Mouse (Mus musculus): Measurements from ENCODE around the gene Slpi. TPM values are rescaled to one million over a fixed set of nuclear protein-coding genes. Genes with fewer than 3 reads are reported as not detected.
"Not testable (repeated sequence)": the region's sequence is repeated elsewhere in the genome, so short reads cannot be mapped to it uniquely, and the experiment has no call there.

The Slpi gene
- total and polyA plus RNA-seq, 3 experiments: not detected

- Histone ChIP-seq H3K9ac (ENCODE audit: control insufficient read depth, low read depth, low read length, poor library complexity, severe bottlenecking) (no peak overlapping the region), H3K79me2 (ENCODE audit: control insufficient read depth, insufficient read depth, low read length, poor library complexity) (no peaks in the 10 kb centered on the region), H3K36me3 (ENCODE audit: control insufficient read depth in 1 of 2, insufficient read depth in 2 of 2, low read length in 2 of 2) (no peaks in the 10 kb centered on the region), H3K27me3 (ENCODE audit: control insufficient read depth in 1 of 2, insufficient read depth in 2 of 2, low read length in 2 of 2) (peaks cover 2 to 4% of the 10 kb centered on the region in 2 experiments; a peak in 3 of 4 replicates), H3K9me3 (replicated peaks; ENCODE audit: insufficient read depth, low read length) (no peaks in the 10 kb centered on the region), H3K4me3 (ENCODE audit: control insufficient read depth in 1 of 2, insufficient read depth in 1 of 2, low read depth in 2 of 2, low read length in 2 of 2) (no peak overlapping the region), H3K4me1 (ENCODE audit: control insufficient read depth in 1 of 2, insufficient read depth in 2 of 2, low read length in 2 of 2) (no peaks in the 10 kb centered on the region), H3K27ac (ENCODE audit: control insufficient read depth, low read depth, low read length) (no peak overlapping the region)
- TF ChIP-seq MAFK (IDR thresholded peaks at IDR 0.05; ENCODE audit: borderline replicate concordance, low read depth, low read length): no peak
- TF ChIP-seq ELF1 (IDR thresholded peaks at IDR 0.05; ENCODE audit: low read depth, low read length): no peak
- DNase-seq (ENCODE audit: low read depth, low spot score): no peak
These were observed 67.9 kb downstream of the Slpi start for GRCm38 (mm10) chr2:164320983-164321382.

DNA sequence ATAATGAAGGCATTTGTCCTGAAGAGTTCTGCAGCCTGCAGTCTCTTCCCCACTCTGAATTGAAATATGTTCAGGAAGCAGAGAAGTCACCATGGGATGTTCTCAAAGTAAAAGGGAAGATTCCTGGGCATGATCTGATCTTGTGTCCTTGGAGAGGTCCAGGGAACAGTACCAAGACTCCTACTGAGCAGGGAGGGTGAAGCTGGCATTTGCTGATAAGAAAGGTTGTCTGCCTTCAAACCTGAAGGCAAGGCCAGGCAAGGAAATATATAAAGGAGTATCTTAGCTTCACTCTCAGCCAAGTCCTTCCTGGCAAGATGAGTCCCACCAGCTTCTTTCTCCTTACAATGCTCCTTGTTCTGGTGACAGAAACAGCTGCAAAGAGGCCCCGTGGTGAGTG is 72.4 kb downstream of the Slpi start, which contains the start of gene Svs6:
Svs6 (plus strand) TSS at position 301 of the 400 bp plus-strand sequence.
- H3K9me3 ChIP-seq (replicated peaks; ENCODE audit: insufficient read depth, low read length); DNase-seq (ENCODE audit: low read depth, low spot score); H3K27me3 ChIP-seq (ENCODE audit: control insufficient read depth in 1 of 2, insufficient read depth in 2 of 2, low read length in 2 of 2); H3K9ac ChIP-seq (ENCODE audit: control insufficient read depth, low read depth, low read length, poor library complexity, severe bottlenecking); H3K79me2 ChIP-seq (ENCODE audit: control insufficient read depth, insufficient read depth, low read length, poor library complexity); H3K4me1 ChIP-seq (ENCODE audit: control insufficient read depth in 1 of 2, insufficient read depth in 2 of 2, low read length in 2 of 2); H3K36me3 ChIP-seq (ENCODE audit: control insufficient read depth in 1 of 2, insufficient read depth in 2 of 2, low read length in 2 of 2); H3K27ac ChIP-seq (ENCODE audit: control insufficient read depth, low read depth, low read length); H3K4me3 ChIP-seq (ENCODE audit: control insufficient read depth in 1 of 2, insufficient read depth in 1 of 2, low read depth in 2 of 2, low read length in 2 of 2): not testable (repeated sequence)

DNA sequence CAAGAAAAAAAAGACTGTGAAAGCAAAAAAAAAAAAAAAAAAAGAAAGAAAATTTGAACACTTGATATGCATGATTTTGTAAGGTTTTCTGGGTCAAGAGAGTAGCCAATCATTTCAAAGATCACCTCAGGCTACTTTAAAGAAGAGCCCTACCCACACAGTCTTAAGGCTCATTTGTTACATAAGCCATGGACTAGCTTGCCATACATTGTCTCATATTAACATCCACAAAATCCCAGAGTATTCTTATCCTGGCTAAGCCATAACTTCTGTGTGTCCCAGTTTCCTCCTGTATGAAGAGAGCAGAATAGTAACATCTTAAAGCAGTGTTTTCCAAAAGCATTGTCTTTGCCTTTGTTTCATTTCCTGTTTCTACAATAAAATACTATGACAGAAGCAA is 73.4 kb downstream of the Slpi start:
- H3K9ac ChIP-seq (ENCODE audit: control insufficient read depth, low read depth, low read length, poor library complexity, severe bottlenecking); DNase-seq (ENCODE audit: low read depth, low spot score); H3K36me3 ChIP-seq (ENCODE audit: control insufficient read depth in 1 of 2, insufficient read depth in 2 of 2, low read length in 2 of 2); H3K27me3 ChIP-seq (ENCODE audit: control insufficient read depth in 1 of 2, insufficient read depth in 2 of 2, low read length in 2 of 2); H3K4me1 ChIP-seq (ENCODE audit: control insufficient read depth in 1 of 2, insufficient read depth in 2 of 2, low read length in 2 of 2); H3K27ac ChIP-seq (ENCODE audit: control insufficient read depth, low read depth, low read length); H3K79me2 ChIP-seq (ENCODE audit: control insufficient read depth, insufficient read depth, low read length, poor library complexity); H3K4me3 ChIP-seq (ENCODE audit: control insufficient read depth in 1 of 2, insufficient read depth in 1 of 2, low read depth in 2 of 2, low read length in 2 of 2); H3K9me3 ChIP-seq (replicated peaks; ENCODE audit: insufficient read depth, low read length): not testable (repeated sequence)

GRCm38 (mm10) chr2:164312599-164312998 is 76.3 kb downstream of the Slpi start:
- no peak for DNase-seq (ENCODE audit: low read depth, low spot score)
- Histone ChIP-seq H3K4me1 (ENCODE audit: control insufficient read depth in 1 of 2, insufficient read depth in 2 of 2, low read length in 2 of 2) (no peaks in the 10 kb centered on the region), H3K4me3 (ENCODE audit: control insufficient read depth in 1 of 2, insufficient read depth in 1 of 2, low read depth in 2 of 2, low read length in 2 of 2) (no peak overlapping the region), H3K79me2 (ENCODE audit: control insufficient read depth, insufficient read depth, low read length, poor library complexity) (no peaks in the 10 kb centered on the region), H3K36me3 (ENCODE audit: control insufficient read depth in 1 of 2, insufficient read depth in 2 of 2, low read length in 2 of 2) (no peaks in the 10 kb centered on the region), H3K9me3 (replicated peaks; ENCODE audit: insufficient read depth, low read length) (no peaks in the 10 kb centered on the region), H3K27me3 (ENCODE audit: control insufficient read depth in 1 of 2, insufficient read depth in 2 of 2, low read length in 2 of 2) (peaks cover 2% of the 10 kb centered on the region in 2 experiments; a peak in 1 of 4 replicates), H3K27ac (ENCODE audit: control insufficient read depth, low read depth, low read length) (no peak overlapping the region), H3K9ac (ENCODE audit: control insufficient read depth, low read depth, low read length, poor library complexity, severe bottlenecking) (no peak overlapping the region)
- no peak for TF ChIP-seq RAD21 (IDR thresholded peaks at IDR 0.05; ENCODE audit: low read depth, low read length)
- TF ChIP-seq MAFK (IDR thresholded peaks at IDR 0.05; ENCODE audit: borderline replicate concordance, low read depth, low read length): no peak
- no peak for TF ChIP-seq SIN3A (IDR thresholded peaks at IDR 0.05; ENCODE audit: low read length)
- no peak for TF ChIP-seq ZKSCAN1 (IDR thresholded peaks at IDR 0.05; ENCODE audit: low read depth, low read length)
- TF ChIP-seq TAL1 (IDR thresholded peaks at IDR 0.05; ENCODE audit: low read length): no peak
- TF ChIP-seq TCF12 (IDR thresholded peaks at IDR 0.05; ENCODE audit: low read depth, low read length): no peak
- TF ChIP-seq POLR2AphosphoS2 (IDR thresholded peaks at IDR 0.05; ENCODE audit: low read length): no peak
- TF ChIP-seq KAT2A (conservative IDR thresholded peaks at IDR 0.05; ENCODE audit: low read depth, low read length): no peak
- TF ChIP-seq USF1 (IDR thresholded peaks at IDR 0.05; ENCODE audit: low read depth, low read length): no peak
- TF ChIP-seq MYC (IDR thresholded peaks at IDR 0.05; ENCODE audit: low read depth, low read length): no peak
- no peak for TF ChIP-seq EP300 (IDR thresholded peaks at IDR 0.05; ENCODE audit: low read depth in 1 of 2, low read length in 2 of 2)
- TF ChIP-seq TBP (IDR thresholded peaks at IDR 0.05; ENCODE audit: low read depth, low read length): no peak
- no peak for TF ChIP-seq SMC3 (IDR thresholded peaks at IDR 0.05; ENCODE audit: low read depth, low read length)
- TF ChIP-seq ELF1 (IDR thresholded peaks at IDR 0.05; ENCODE audit: low read depth, low read length): no peak
- no peak for TF ChIP-seq CTCF (IDR thresholded peaks at IDR 0.05 in 2 of 3, conservative IDR thresholded peaks at IDR 0.05 in 1 of 3; ENCODE audit: control insufficient read depth in 1 of 3, insufficient read depth in 1 of 3, low read depth in 2 of 3, low read length in 3 of 3, poor library complexity in 1 of 3, severe bottlenecking in 1 of 3)
- TF ChIP-seq ZNF384 (IDR thresholded peaks at IDR 0.05; ENCODE audit: low read depth, low read length): no peak
- TF ChIP-seq BHLHE40 (IDR thresholded peaks at IDR 0.05; ENCODE audit: borderline replicate concordance, low read depth, low read length): no peak

Measured in MEL (cell line).